Mouse (Mus musculus) heart, postnatal 36 days (tissue): ENCODE data around the gene Nomo1. TPM values are rescaled to one million over a fixed set of nuclear protein-coding genes. Genes with fewer than 3 reads are reported as not detected.

Source experiments
- DNase-seq, 2 experiments: peaks; one replicate each; pipeline ENCODE4 v3.0.0; 2021 to 2022
- intact Hi-C: fragments of 180-260 bp; cut with DNase I; formaldehyde crosslinking; loops from one replicate; pipeline ENCODE4 v1.15.1; 2025
- total RNA-seq, 2 experiments: library from RNA; stranded (reverse); gene quantifications; 2 replicates each; pipeline ENCODE4 v1.2.3; 2021

Nomo1 gene
- total RNA-seq, 2 experiments from 2014 or later, result 83.4 to 86.4 TPM

DNA sequence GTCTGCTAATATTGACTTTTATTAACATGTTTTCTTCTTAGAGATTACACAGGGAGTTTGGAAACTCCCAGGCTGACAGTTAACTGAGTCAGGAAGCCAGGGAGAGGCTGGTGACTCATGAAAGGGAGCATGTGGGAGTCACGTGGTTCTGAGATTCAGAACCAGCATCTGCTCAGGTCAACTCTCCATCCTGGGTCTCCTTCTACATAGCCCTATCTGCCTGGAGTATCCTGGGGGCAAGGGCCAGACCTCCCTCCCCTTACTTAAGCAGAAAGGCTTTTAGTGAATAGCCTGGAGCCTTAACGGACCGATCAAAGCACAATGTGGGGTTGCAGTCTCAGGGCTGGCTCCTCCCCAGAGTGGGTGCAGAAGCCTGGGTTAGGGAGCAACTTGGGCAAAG is 97.8 kb downstream of the Nomo1 start:
- DNase-seq, result no peak

DNA sequence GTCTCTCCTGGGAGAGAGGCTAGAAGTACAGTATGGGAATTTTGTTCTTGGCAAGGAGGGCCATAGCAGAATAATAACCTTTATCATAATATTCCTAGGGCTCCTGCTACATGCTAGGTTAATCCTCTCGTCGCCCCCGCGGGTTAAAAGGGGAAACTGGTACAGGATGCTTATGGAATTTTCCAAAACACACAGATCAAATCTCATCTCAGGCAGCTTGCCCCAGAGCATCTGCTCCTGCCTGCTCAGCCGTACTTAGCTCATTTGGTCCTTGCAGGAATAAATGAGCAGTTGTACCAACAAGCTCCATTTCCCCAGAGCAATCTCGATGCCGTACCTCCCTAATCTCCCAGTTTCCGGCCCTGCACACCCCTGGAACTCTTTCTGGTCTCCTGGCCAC is 98.3 kb downstream of the Nomo1 start:
- DNase-seq, result no peak
- intact Hi-C loops, result no loop called here

More for the DNA sequence above, 97.8 kb downstream of the Nomo1 start:
- intact Hi-C loops, result no loop called here

DNA sequence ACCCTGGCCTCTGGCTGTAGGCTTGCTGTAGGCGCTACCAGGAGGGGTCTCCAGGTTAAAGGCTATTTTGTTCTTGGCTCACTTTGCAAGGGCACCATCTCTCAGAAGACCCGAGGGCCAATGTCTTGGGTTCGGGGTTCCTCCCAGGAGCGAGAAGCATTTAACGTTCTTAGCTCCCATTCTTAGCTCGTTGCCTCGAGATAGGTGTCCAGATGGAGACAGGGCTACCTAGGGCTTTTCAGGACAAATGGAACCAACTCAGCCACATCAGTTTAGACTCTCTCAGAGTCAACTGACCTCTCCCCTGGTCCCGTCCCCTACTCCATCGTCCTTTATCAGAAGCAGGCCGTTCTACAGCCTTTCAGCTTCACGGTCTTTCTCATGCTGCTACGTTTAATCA is 98.7 kb downstream of the Nomo1 start:
- DNase-seq, result no peak
- intact Hi-C loops, result no loop called here

Other genes with a start within 250 kb of the Nomo1 start
- under 1 TPM; 0.14 TPM for gene Lmtk3, start 250.0 kb upstream of the Nomo1 start, total RNA-seq
- not detected for gene Sult2b1, start 249.0 kb upstream of the Nomo1 start, total RNA-seq
- gene Cyth2, start 219.1 kb upstream of the Nomo1 start, total RNA-seq, result 10 to 100 TPM; 67.2 to 73.0 TPM
- under 1 TPM; 0.67 to 0.98 TPM for gene Kcnj14, start 208.9 kb upstream of the Nomo1 start, total RNA-seq
- gene Grwd1, start 202.8 kb upstream of the Nomo1 start, total RNA-seq, result 10 to 100 TPM; 11.5 to 11.6 TPM
- gene Kdelr1, start 160.9 kb upstream of the Nomo1 start, total RNA-seq, result 100 to 1,000 TPM; 118 TPM
- under 1 TPM; 0.38 to 0.44 TPM for gene Grin2d, start 155.3 kb upstream of the Nomo1 start, total RNA-seq
- gene Syngr4, start 137.0 kb upstream of the Nomo1 start, total RNA-seq, result not detected
- gene Tmem143, start 136.8 kb upstream of the Nomo1 start, total RNA-seq, result 100 to 1,000 TPM; 115 to 120 TPM
- gene Emp3, start 112.3 kb upstream of the Nomo1 start, total RNA-seq, result 10 to 100 TPM; 20.8 to 26.8 TPM
- 1 to 10 TPM in 1 of 2 experiments, under 1 TPM in 1; 0.98 to 1.1 TPM for gene Ccdc114, start 109.6 kb upstream of the Nomo1 start, total RNA-seq
- gene Abcc6, start 3.4 kb upstream of the Nomo1 start, total RNA-seq, result not detected
- 10 to 100 TPM; 98.3 to 99.6 TPM for gene Kcnj11, start 67.1 kb downstream of the Nomo1 start, total RNA-seq
- gene Abcc8, start 146.3 kb downstream of the Nomo1 start, total RNA-seq, result 10 to 100 TPM; 47.4 to 53.7 TPM
- 1 to 10 TPM; 5.8 to 7.4 TPM for gene Ush1c, start 204.8 kb downstream of the Nomo1 start, total RNA-seq
- gene Otog, start 207.3 kb downstream of the Nomo1 start, total RNA-seq, result under 1 TPM in 1 of 2 experiments, not detected in 1; 0.06 TPM